Mouse (Mus musculus): ENCODE data around the gene Nptx1. TPM values are rescaled to one million over a fixed set of nuclear protein-coding genes. Genes with fewer than 3 reads are reported as not detected.
A peak's percentile ranks its signal among the peaks of the same experiment; 100 is the strongest.

Gene Nptx1
- total RNA-seq, 2 experiments from 2014 or later: 452 to 470 TPM

DNA sequence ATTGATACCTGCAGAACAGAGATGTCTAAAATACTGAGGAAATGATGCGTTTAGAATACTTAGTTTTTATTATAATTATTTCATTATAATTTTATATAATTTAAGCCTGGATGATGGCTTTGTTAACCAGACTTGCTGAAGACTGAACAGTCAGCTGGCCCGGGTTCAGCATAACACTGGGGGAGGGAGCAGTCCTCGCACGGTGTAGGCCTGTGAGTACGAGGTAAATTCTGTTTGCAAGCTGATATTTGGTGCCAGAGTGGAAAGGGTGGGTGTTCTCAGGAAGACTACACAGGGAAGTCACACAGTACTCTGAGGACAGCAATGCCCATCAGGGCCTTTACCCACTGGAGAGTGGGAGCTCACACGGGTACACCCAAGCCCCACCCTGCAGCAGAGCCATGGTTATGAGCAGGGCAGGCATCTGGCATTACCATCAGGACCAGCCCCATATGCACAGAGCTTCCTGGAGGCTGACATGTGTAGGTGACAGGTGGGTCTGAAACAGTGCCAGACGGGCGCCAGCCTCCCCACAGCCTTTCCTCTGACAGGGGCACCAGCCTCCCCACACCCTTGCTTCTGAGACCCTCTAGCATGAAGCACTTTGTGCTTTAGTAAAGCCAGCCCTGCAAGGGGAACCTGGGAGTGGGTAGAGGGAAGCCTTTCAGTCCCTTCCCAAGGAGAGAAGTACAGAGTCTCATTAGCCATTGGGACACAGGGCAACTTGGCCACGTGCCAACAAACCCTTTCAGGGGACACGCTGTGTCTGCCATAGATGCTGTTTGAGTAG lies 3.2 kb upstream of the Nptx1 start:
- peak in 1 of 2 experiments; percentile 50 for DNase-seq

GRCm38 (mm10) chr11:119549371-119549811 lies 1.8 kb upstream of the Nptx1 start:
- no peak for DNase-seq

DNA sequence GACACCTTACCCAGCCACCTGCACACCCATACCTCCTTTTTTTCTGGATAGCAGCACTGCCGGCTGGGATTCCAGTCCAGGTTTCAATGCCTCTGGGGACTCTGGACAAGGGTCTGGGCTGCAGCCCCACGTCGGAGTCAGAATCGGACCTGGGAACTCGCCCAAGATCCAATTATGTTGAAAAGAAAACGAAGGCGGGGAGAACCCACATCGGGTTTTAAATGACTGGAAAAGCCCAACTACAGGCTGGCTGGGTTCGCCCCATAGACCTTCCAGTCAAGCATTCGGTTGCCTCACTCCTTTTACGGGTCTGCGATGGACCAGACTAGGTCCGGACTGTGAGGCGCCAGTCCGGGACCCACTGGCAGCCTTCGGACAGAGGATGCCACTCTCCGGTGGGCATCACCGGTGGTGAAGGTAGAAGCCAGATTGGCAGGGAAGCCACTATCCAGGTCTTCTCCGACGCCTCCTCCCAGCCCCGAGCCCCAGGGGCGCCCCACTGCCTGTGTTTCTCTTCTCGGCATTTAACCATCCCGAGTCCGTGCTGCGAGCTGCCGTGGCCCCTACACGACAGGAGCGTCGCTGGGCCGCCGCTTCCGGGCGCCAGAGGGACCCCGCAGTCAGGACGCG lies 1.3 kb upstream of the Nptx1 start:
- DNase-seq: peak in 1 of 2 experiments; percentile 26

GRCm38 (mm10) chr11:119547951-119548591 lies 518 bp upstream of the Nptx1 start:
- DNase-seq: no peak

- DNase-seq: peak in 1 of 2 experiments; percentile 21
Observed at GRCm38 (mm10) chr11:119546496-119547182, 914 bp downstream of the Nptx1 start.

DNA sequence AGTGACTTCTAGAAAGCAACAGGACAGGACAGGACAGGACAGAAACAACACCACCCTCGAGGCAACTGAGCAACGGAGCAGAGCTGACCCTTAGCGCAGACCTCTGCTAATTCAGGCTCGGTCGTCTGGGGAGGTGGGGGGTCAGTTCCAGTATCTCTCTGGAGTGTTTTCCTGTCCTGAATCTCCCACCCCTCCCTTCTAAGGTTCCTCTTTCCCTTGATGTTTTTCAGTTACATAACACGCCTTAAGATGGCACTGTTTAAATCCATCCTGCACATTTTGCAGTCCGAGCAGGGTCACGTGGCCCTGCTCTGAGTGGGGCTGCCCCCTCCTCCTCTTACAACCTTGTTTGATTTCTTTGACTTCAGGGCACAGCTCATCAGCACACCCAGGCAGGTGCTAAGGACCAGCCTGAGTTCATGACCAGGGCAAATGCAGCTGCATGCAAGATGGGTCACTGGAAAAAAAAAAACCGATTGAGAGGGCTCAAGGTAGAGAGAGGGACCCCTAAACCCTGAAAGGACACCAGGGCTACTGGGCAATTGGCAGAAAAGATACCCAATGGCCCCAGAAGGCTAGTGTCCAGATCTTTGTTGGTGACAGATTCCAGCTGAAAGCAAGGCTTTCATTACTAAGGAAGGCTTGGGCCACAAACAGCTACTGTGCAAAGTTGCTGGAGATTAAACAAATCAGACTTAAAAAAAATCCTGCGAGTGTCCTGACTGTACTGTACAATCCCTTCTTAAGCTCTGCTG lies 1.6 kb downstream of the Nptx1 start:
- DNase-seq: no peak

DNA sequence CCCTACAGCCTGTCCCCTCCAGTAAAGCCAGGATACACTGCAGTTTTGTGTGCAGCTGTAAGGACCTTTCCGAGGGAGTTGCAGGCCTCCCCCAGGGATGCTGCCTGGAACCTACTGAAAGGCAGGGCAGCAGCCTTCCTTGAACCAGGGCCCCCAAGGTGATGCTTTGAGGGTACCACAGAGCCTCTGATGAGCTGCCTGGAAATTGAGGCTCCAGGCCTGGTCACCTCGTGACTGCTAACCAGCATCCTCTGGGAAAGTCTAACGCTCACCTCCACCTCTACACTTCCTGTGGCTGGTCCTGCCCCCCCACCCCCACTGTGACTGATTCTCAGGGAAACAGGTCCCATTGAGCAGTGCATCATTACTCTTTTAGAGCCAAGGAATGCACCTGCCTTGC lies 2.3 kb downstream of the Nptx1 start:
- DNase-seq: no peak

DNA sequence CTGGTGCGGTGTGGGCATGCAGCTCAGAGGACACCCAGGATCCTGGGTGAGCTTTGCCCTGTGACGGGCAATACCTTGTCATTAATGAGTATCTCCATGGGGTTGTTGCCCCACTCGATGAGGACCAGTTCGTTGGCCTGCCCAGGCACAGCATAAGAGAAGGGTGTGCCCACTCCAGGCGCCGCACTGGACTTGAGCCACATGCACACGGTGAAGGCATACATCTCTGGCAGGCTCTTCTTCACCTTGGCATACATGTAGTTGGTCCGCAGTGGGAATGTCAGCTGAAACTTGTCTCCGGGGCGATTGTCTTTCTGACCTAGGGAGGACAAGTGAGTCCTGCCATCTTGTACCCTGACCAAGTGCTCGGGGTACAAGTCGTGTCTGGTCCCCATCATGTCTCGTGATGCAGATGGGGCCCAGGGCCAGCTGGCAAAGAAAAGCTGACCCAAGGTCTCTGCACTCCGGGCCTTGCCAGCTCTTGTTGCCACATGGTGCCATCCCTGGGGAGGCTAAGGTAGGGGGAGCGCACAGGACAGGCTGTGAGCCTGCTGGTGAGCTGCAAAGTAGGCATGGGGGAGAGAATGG lies 2.9 kb downstream of the Nptx1 start:
- peak in 1 of 2 experiments; percentile 17 for DNase-seq

- no peak for DNase-seq
Observed at GRCm38 (mm10) chr11:119543816-119544517, 3.6 kb downstream of the Nptx1 start.

DNA sequence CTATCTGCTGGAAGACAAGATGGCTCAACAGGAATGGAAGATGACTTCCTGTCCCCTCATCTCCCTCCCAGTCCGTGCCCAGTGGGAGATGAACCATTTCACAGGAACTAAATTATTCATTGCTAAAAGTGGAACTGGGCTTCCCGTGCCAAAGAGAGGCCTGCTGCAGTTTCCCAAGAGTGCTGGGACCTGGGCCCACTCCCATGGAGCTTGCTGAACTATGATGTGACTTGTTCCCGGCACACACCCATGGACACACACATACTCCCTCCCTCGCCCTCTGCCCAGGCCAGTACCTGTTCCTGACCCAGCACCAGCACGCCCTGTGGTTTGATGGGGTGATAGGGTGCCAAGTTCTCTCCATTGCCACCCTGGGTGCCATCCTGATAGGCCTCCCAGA lies 4.7 kb downstream of the Nptx1 start:
- DNase-seq: no peak

DNA sequence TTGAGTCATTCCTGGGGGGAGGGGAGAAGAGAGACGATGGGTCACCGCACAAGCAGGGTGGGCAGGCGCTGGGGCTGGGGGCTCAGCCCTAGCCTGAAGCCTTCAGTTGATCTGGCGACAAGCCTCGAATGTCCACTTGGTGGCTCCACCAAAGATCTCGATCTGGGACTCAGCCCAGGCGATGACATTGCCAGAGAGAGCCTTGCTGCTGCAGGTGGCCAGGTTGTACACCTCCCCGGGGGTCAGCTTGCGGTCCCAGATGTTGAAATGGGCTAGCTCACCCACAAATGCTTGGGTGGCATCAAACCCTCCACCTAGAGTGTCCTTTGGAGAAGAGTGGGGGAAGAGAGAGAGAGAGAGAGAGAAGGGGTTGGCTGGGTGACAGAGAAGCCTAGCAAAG lies 5.2 kb downstream of the Nptx1 start:
- no peak for DNase-seq

DNA sequence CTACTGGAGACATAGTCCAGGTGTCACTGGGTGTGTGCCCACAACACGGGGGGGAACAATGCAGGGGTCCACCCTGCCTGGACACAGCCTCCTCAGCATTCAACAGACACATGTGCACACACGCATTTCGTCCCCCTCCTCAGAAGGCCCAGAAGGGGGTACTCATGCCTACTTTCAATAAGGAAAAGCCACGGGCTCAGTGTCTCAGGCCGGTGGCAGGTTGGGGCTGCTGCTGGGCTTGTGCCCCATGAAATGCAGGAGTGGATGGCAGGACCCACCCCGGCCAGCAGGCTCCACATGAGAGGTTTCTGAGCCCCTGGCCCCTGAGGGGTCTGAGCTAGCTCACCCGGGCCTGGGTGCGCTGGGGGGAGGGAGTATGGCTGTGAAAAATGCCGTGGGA lies 6.5 kb downstream of the Nptx1 start:
- no peak for DNase-seq

DNA sequence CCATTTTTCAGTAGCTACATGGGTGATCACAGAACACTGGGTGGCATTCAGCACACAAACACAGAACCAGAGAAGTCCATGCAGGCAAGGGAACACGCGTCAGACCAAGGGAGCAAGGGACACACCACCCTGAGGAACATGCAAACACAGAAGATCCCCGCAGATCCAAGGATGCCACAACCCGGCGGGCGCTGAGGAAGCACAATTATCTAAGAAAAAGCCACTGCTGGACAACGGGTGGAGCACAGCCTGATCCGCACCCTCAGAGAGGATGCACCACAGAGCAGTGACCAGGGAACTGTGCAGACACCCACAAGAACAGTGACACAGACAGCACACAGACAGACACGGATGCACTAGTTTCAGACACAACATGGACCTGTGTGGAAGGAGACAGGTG lies 7.0 kb downstream of the Nptx1 start:
- DNase-seq: no peak

- DNase-seq: no peak
Observed at GRCm38 (mm10) chr11:119539944-119540343, 7.6 kb downstream of the Nptx1 start.

DNA sequence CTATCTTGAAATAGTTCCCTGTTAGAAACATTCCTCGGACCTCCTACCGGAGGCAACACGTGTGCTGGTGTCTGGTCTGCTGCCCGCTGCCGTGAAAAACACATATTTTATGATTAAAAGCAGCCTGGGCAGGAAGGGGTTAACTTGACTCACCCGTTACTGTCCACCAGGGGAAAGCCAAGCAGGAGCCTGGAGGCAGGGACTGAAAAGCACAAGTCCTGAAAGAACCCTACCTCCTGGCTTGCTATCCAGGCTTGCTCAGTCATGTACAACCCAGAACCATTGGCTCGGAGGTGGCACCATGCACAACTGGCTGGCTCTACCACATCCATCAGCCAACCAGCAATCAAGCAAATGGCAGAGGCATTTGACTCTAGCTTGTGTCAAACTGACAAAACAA lies 13.8 kb downstream of the Nptx1 start:
- DNase-seq: no peak

GRCm38 (mm10) chr11:119532460-119532859 lies 15.1 kb downstream of the Nptx1 start:
- peak in 1 of 2 experiments; percentile 30 for DNase-seq

DNA sequence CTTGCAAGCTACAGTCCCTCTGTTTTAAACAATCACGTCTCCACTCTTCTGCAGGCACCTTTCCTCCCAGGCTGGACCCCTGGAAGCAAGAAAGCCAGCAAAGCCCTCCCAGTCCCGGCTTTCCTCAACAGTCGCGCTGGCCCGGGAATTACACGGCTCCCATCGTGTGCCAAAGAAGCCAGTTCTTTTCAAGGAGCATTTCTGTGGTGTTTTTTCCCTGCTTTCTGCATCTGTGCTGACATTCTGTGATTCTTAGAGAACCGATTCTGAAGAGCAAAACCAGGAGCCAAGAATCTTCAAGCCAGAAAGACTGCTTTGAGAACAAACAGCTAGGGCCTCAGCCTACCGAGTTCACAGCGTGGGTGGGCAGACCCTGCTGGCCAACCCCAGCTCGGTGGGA lies 18.6 kb downstream of the Nptx1 start:
- DNase-seq: no peak

DNA sequence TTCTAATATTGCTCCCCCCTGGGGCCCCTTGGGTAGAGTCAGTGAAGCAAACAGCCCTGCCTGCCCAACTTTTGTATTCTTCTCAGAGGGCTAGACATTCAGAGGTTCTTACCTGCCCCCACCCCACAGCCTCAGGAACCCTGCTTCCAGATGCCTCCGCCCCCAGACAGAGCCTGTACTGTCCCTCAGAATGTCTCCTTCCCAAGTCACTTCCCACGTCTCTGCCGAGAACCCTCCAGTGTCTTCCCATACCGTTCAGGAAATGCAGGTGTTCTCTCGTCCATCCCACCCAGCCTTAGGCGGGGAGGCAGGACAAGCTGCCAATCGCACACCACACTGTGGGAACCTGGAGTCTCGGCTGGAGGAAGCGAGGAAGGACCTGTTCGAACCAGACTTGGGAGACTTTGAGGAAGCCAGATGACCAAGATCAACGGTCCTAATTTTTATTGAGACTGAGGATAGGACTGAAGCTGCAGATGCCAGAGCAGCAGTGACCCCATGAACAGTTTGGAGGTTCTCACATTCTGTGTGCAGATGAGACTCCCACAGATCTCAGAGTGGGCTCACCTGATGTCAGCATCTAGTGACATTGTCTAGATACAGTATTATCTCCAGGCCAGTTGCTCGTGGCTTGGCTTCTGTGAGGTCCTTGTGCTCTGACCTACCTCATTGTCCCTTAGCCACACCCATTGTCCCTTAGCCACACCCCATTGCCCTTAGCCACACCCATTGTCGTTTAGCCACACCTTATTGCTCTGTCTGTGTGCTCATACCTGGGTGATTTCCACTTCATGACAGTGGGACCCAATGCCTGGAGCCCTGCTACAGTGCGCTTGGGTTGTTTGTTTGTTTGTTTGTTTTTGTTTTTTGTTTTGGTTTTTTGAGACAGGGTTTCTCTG lies 21.2 kb downstream of the Nptx1 start:
- no peak for DNase-seq

DNA sequence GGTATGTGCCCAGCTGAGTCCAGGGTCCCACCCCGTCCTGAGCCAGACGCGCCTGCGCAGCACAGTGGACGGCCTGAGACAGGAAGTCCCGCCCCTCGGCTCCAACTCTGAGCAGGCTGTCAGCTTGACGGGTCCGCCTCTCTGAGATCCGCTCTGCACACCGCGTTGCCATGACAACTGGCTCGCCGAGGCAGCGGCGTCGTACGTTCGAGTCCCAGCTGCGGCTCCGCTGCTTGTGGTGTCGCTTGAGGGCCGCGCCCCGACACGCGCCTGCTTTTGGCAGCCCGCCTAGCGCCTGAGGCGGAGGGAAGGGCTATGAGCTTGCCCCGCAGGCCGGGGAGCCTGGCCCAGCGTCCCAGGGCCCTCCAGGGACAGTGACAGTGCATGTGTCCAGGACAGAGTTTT lies 23.0 kb downstream of the Nptx1 start:
- DNase-seq: peak; percentile 74 to 82

DNA sequence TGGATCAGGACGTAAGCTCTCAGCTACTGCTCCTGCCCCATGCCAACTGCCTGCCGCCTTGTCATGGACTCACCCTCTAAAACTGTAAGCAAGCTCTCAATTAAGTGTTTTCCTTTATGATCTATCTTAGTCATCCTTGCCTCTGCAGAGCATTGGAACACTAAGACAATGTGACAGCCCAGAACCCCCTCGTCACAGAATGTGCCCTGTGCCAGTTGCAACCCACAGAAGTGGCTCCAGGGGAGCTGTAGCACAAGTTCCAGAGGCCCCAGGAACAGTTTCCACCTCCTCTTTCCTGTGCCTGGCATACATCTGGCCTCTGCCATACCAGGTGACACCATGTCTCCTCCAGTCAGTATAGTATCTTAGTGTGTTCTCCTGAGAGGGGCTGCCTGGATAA lies 24.2 kb downstream of the Nptx1 start:
- DNase-seq: no peak
